Mouse (Mus musculus) WW6 (cell line): ENCODE measurements around the gene Flrt1.
"Not testable (repeated sequence)": the region's sequence is repeated elsewhere in the genome, so short reads cannot be mapped to it uniquely, and the experiment has no call there.

Experiments
- DNase-seq: peaks from one replicate; pipeline ENCODE4 v3.0.0-alpha.2; 2013; ENCODE audit warnings: low read depth, low spot score

Flrt1 gene

DNA sequence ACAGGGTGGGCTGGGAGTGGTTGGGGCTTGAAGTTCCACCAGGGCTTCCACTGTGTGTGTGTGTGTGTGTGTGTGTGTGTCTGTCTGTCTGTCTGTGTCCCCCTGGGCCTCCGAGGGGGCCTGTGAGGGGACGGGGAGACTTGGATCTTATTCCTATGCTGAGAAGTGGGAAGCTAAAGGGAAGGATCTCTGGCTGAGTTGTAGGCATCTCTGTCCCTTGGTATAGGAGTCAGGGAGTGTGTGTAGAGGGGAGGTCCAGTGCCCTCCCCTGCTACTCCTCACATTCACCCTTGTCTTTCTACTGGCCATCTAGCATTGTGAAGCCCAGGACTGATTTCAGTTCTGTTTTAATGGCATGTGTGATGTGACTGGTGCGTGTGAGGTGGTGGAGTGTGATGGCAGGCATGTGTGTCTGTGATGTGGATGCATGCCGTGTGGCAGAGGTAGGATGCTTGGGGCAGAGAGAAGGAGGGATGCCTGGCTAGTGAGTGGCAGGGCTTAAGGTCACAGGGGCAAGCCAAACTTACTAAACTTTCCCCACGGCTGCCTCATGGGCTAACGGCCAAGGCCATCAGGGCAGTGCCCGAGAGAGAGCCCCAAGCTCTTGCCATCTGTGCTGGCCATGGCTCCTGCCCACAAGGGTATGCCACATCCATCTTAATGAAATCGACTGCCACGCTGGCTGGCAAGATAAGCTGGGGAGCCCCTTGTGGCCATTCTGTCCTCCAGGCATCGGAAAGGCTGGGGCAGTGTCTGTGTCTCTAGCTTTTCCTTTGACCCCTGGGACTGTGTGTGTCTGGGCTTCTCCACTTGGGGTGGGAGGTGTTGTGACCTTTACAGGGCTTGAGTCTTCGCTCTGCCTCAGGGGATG is 36.6 kb downstream of the Flrt1 start:
- DNase-seq, result no peak

DNA sequence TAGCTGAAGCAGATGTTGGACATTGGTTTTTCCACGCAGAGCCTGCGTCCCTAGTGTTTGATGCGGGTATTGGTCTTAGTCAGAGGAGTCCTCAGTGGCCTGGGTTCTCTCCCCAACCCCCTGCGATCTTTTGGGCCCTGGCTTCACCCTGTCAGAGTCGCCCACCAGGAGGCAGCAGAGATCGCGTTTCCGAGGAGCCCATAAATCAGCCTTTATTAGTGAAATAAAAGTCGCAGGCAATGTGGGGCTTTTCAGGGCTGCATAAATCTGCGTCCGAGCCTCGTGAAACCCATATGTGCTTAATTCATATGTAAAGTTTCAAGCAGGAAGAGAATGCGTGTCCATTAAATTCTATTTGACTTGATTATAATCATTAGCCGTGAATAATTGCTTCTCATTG is 37.4 kb downstream of the Flrt1 start:
- peak; percentile 62 for DNase-seq

DNA sequence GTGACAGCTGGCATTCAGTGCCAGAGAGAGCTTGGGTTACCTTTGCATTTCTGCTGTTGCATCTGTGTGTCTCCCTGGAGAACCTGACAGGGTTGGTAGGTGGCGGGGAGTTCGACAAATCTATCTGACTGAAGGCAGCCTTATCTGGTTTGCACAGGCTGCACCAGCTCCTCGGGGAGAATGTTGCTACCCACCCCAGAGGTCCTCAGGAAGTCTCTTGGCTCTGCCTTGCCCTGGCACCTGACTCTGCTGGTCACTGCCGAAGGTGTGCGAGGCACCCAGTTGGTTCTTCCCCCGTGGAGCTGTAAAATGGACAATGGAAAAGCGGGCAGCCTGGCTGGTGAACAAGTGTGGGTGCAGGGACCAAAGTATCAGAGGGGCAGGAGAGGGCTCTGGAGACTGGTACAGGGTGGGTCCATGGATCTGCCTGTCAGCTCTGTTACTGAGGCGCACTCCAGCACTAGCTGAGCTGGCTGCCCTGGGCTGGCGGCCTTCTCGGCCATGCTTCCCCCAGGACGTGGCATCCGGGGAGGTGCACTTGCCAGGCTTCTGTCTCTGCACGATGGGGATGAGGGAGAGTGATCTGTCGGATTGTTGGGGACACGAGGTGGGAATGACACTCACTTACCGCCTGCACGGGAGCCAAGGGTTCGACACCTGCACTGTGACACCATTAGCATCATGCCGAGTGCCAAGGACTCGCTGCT is 38.0 kb downstream of the Flrt1 start:
- DNase-seq, result no peak

DNA sequence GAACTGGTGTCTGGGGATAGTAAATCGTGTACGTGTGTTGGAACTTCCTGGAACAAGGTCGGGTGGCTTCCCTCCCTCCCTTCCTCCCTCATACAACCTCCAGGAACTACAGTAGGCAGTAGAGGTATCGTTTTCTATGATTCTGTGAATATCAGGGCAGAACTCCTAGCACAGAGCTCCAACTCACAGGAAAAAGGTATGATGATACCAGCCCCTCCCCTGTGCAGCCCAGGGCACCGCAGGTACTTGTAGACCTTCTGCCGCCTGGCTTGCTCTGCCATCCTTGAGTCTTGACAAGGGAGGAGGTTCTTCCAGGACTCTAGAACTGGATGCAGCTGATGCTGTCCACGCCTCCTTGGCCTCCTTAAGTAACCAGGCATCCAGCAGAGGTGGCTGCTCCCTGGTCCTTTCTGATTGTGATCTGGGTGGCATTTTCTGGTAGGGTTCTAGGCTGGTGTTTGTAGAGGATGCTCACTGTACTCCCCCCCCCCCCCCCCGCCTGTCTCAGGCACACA is 38.6 kb downstream of the Flrt1 start:
- no peak for DNase-seq

DNA sequence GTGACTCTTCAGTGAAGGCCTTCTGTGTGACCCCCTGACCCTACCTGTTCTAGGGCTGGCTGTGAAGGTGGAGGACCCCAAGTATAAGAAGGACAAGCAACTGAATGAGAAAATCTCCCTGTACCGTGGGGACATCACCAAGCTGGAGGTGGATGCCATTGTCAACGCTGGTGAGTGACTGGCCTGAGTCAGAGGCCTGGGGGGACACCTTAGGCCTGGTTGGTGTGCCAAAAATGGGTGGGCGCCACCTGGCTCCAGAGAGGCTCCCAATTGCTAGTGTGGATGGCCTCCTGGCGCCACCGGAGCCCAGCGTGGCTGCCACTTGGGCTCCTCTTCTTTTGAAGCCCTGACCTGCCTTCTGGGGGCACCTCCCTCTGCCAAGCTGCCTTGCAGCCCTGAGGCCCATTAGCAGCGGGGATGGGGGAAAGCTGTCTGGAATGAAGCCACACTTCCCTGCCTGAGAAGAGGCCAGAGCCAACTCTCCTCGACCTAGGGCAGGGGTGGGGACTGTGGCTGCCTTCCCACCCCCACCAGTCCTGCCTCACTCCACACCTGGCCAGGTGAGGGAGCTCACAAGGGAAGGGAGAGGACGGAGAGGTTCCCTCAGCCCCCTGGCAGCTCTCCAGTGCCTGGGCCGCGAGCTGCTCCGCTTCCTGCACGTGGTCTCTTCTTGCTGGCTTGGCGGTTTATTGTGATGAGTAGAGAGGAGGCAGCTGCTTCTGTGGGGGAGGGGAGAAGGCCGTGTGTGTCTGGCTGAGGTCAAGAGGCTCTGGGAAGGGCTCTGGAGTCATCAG is 39.3 kb downstream of the Flrt1 start:
- DNase-seq, result no peak

DNA sequence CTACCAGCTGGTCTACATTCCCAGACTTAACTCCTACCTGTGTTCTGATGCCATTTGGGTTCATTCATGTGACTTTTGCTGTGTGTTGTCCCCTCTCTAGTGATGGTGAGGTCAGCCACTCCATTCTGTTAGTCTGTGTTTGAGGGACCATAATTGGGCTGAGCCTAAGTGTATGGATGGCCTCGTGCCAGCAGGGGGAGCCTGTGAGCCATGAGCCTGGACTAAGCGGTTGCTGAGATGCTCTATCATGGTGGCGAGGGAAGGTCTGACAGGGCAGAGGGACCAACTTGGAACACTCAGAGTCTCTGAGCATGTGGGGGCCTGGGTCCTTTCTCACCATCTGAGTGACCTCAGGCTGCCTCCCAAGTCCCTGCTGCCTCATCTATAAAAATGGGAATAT is 41.0 kb downstream of the Flrt1 start:
- DNase-seq, result peak; percentile 70

DNA sequence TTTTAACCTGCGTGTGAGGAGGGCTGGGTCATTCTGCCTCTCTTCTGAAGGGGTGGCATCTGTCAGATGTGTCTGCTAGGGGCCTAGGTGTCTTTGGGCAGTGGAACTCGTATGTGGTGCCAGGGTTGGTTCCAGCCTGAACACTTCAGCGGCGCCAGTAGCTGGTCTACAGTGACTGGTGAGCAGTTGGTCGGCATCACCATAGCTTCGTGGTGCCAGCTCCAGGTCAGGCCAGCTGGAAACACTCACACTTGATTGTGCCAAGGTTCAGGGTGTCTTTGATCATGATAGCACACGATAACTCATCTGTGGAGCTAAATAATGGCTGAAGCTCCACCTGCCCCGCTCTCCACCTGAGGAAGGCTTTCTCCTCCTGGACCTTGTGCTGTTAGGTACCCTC is 42.6 kb downstream of the Flrt1 start:
- no peak for DNase-seq

DNA sequence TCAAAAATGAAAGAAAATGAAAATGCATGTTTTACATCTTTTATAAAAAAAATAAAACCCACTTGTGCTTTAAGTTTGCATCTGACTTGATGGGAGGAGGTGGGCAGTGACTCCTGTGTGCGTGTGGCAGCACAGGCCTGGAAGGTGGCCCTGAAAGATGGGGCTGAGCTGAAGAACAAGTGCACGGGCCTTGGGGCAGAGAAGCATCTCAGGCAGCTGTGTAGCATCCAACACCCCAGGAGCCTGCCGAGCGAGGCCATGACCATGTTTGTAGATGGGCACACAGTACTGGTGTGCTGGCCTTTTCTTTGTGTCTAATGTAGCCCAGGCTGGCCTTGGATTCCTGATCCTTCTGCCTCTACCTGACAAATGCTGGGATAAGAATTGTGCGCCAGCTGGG is 43.4 kb downstream of the Flrt1 start:
- no peak for DNase-seq

DNA sequence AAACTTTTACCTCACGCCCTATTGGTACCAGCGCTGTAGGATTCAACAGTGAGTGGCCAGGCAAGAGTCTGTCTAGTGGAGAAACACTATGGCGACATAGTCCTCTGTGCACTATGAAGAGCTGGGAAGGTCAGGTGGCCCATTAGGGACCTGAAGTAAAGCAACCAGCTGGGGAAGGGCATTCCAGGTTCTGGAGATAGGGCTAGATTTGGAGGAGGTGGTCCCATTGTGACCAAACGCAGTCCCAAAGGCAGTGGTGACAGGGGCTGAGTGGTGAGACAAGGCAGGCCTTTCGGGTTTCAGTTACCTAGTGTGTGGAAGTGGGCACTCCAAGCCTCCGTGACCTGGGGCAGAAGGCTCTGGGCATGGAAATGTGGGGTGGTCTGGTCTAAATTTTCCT is 47.0 kb downstream of the Flrt1 start:
- DNase-seq, result no peak

DNA sequence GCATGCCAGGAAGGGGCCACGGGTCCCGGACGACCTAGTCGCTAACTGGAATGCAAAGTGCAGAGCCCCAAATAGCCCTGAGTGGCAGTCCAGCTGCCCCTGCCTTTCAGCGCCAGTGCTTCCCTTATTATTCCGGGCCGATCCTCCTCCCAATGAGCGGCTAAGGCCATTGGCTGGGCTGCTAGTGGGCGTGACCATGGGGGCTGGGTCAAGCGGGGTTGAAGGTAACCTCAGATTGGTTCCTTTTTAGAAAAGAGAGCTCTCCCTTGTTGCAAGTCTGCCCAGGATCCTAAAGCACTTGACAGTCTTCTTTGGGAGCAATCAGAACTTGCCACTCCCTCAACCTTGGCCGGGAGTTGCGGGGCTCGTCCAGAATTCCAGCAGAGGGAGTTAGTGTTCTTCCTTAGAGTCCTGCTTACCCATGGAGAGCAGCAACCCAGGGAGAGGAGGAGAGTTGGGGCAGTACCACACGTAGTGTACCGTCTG is 47.8 kb downstream of the Flrt1 start:
- peak; percentile 79 for DNase-seq

DNA sequence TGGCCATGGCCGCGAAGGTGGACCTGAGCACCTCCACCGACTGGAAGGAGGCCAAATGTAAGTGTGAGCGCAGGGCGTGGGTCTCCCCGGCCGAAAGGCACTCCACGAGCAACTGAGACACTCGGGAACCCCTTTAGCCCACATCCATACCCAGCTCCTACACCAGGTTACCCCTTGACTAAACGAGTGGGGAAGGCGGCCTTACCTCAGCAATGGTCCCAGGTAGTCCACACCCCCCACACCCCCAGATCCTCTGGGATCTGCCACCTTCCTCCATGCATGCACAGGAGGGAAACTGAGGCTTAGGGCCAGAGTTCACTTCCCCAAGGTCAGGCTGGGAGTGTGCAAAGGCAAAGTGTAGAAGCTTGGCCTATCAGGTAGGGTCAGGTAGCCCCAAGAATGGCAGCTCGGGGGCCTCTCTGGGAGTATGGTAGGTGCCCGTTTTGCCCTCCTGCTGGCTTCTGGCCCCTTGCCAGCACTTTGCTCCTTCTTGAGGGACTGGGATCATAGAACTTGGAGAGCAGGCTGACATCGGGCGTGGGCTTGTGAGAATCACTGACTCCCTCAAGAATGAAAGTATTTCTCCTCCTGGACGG is 48.3 kb downstream of the Flrt1 start:
- no peak for DNase-seq

DNA sequence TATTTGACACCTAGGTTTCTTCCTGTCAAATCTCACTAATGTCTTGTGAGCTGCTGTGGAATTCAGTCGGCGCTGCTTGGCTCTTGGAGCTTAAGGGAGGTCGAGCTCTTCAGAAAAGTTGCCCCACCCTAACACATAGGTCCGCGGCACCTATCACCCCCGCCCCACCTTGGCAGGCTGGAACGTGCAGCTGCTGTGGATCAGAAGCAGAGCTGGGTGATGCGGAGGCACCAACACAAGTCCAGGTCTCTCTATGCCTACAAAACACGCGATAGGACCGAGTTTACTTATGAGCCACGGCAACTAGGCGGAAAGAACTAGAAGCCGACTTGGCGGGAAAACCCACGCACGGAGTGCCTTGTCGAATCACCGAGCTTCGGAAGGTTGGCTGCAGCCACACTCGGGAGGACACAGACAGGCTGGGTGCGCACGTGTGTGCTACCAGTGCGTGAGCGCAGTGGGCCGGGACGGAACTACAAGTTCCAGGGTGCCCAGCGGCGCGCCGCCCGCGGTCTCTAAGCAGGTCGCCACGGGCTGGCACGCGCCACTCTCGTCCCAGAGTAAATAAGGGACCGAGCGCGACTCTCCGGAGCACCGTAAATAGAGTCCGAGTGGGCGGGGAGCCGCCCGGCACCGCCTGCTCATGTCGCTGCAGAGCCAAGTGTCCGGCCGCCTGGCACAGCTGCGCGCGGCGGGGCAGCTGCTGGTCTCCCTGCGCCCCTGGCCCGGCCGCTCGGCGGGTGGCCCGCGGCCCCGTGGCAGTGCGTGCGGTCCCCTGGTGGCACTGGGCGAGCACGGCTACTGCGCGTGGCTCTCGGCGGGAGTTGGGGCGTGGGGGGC is 49.1 kb downstream of the Flrt1 start, which contains the start of gene Macrod1:
Gene Macrod1 (plus strand): TSS at position 563 of the 840 bp plus-strand sequence.
- DNase-seq, result peak; percentile 63

DNA sequence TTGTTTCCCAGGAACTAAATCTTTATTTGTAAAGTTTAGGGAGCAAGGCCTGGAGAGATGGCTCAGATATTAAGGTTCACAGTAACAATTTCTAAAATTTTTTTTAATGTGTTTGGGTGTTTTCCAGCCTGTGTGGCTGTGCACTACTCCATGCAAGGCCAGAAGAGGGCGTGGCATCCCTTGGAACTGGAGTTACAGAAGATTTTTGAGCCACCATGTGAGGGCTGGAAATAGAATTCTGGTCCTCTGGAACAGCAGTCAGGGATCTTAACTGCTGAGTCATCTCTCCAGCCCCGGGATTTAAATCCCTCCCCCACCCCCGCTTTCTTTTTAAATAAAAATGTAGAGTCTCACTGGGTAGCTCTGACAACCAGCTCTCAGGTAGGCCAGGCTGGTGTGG is 50.4 kb downstream of the Flrt1 start:
- no peak for DNase-seq

DNA sequence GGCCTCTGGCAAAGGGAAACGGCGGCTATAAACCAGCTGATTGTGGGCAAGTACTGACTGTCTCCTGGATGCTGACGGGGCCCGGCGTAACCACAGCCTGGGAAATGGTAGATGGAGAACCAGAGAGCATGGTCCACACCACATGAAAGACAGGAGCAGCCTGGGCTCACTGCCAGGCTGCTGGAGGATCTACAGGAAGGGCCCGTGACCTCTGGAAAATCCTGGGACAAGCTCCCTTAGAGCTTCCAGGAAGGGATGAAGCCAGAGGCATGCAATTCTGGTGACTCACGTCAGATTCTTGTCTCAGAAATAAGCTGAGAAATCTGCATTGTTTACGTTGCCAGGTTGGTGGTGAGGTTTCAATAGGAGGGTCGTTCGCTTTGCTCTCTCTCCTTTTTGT is 50.8 kb downstream of the Flrt1 start:
- DNase-seq, result no peak

DNA sequence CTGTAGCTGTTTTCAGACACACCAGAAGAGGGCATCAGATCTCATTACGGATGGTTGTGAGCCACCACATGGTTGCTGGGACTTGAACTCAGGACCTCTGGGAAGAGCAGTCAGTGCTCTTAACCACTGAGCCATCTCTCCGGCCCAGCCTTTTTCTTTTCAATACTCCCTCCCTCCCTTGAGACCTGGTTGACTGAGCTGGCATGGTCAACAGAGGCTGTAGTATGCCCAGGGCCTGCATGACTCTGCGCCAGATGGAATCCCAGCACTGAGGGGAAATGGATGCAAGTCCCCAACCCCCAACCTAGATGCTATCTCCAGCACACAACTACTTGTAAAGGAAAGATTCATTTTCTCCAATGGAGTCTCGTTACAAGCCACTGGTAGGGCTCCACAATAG is 52.1 kb downstream of the Flrt1 start:
- not testable (repeated sequence) for DNase-seq

DNA sequence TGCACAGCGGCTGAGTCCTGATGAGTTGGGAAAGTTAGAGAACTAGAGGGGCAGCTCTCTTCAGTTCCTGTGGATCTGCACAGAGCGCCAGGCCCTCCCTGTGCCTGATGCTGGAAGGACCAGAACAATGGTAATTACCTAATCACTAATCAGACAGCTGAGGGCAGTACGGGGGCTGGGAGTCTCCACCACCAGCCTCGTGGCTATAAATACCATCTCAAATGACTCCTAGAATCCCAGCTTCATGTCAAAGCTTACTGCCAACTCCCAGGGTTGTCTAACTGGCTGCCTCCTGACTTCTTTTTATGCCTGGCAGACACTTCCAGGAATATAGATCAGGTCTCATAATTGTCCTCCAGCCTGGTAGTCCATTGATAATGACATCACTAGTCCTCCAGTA is 60.8 kb downstream of the Flrt1 start:
- DNase-seq, result no peak

DNA sequence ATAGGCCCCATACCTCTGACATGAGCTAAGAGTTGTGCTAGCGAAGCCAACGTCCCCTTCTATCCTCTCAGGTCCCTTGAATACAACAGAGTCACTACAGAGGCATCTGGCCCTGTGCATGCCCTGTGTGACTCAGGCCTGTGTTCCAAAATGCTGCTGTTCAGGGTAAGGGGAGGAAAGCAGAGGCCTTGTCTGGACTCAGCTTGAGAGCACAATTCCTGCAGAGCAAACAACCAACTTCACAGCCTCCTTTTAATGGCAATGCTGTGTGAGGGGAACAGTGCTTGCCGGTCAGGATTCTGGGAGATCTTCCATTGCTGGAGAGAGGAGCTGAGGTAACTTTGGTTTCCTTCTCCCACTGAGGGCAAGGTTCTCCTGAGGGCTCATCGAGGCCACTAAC is 61.2 kb downstream of the Flrt1 start:
- no peak for DNase-seq
